Mouse (Mus musculus): ENCODE results near the gene Mettl17. TPM values are rescaled to one million over a fixed set of nuclear protein-coding genes. Genes with fewer than 3 reads are reported as not detected.

Mettl17 gene
- polyA plus RNA-seq, 1 experiment from 2014 or later = 76.0 TPM

DNA sequence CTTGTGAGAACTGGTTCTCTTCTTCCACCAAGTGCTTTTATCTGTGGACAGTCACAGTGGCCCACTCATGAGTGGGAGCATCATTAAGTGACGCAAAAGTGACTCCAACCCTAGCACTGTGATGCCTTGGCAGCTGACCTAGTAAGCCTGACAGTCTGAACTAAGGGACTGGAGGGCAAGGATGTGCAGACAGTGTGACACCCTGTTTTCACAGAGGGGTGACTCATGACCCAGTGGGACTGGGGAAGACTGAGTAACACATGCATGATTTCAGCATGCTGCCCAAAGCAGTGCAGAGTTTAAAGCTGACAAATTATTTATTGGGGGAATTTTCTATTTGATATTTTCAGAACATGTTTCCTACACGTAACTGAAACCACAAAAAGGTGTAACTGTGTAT lies 13.9 kb upstream of the Mettl17 start:
- Histone ChIP-seq H3K9me3 (ENCODE audit: control insufficient read depth, low read length) (no peaks in the 10 kb centered on the region), H3K36me3 (replicated peaks; ENCODE audit: control insufficient read depth, insufficient read depth) (no peaks in the 10 kb centered on the region), H3K4me3 (replicated peaks; ENCODE audit: low read length) (no peak overlapping the region), H3K4me1 (replicated peaks; ENCODE audit: control insufficient read depth, insufficient read depth, low read length) (no peaks in the 10 kb centered on the region), H3K4me2 (replicated peaks) (no peak overlapping the region), H3K9ac (no peak overlapping the region), H3K27ac (no peak overlapping the region), H3K27me3 (ENCODE audit: control insufficient read depth, insufficient read depth, low read length) (no peaks in the 10 kb centered on the region)
- WGBS = 79% methylated on average over 2 of the region's 2 CpGs
- ATAC-seq (ENCODE audit: low FRiP score) = no peak
- no peak for DNase-seq (ENCODE audit: low spot score)

DNA sequence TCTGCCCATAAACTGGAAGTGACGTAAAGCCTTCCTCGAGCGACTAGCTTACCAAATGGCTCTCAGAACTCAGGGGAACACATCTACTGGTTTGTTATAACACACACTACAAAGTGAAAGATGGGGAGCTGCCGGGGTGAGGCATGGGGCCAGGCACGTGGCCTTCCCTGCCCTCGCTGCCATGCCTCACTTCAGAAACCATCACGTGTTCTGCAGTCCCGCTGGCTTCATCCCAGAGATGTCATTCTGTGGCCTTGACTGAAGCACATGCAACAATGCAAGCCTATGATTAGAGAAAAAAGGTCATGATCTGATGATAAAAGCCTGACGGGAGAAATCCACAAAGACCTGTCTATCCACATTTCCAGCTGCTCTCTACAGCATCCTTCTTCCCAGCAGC lies 12.9 kb upstream of the Mettl17 start:
- Histone ChIP-seq H3K27me3 (ENCODE audit: control insufficient read depth, insufficient read depth, low read length) (no peaks in the 10 kb centered on the region), H3K4me1 (replicated peaks; ENCODE audit: control insufficient read depth, insufficient read depth, low read length) (no peaks in the 10 kb centered on the region), H3K9ac (no peak overlapping the region), H3K27ac (no peak overlapping the region), H3K4me3 (replicated peaks; ENCODE audit: low read length) (no peak overlapping the region), H3K36me3 (replicated peaks; ENCODE audit: control insufficient read depth, insufficient read depth) (no peaks in the 10 kb centered on the region), H3K4me2 (replicated peaks) (no peak overlapping the region), H3K9me3 (ENCODE audit: control insufficient read depth, low read length) (no peaks in the 10 kb centered on the region)
- ATAC-seq (ENCODE audit: low FRiP score) (no peak), DNase-seq (ENCODE audit: low spot score) (no peak)
- WGBS = 77% methylated on average over 9 of the region's 9 CpGs

DNA sequence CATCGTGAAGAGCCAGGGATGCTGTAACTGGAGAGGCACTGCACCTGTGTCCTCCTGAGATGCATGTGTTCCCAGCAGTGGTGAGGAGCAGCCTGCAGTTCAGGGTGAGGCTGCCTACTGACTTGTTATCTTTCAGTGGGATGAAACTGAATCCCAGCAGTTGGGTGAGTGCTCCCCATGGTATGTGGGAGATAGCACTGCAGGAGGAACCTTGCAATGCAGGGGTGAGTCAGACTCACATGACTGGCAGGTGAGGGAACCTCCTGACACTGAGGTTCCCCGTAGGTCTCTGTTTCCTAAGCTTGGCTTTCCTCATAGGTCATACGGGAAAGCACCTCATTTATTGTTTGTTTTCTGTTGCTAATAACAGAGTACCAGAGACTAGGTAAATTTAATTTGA lies 7.1 kb upstream of the Mettl17 start:
- DNase-seq (ENCODE audit: low spot score) (no peak), ATAC-seq (ENCODE audit: low FRiP score) (no peak)
- 86% methylated on average over 3 of the region's 3 CpGs for WGBS
- Histone ChIP-seq H3K36me3 (replicated peaks; ENCODE audit: control insufficient read depth, insufficient read depth) (no peaks in the 10 kb centered on the region), H3K27ac (no peak overlapping the region), H3K4me2 (replicated peaks) (no peak overlapping the region), H3K9me3 (ENCODE audit: control insufficient read depth, low read length) (no peaks in the 10 kb centered on the region), H3K4me1 (replicated peaks; ENCODE audit: control insufficient read depth, insufficient read depth, low read length) (no peaks in the 10 kb centered on the region), H3K9ac (no peak overlapping the region), H3K27me3 (ENCODE audit: control insufficient read depth, insufficient read depth, low read length) (no peaks in the 10 kb centered on the region), H3K4me3 (replicated peaks; ENCODE audit: low read length) (no peak overlapping the region)

GRCm38 (mm10) chr14:51883527-51884030 lies 1.1 kb upstream of the Mettl17 start:
- no peaks in the 10 kb centered on the region for H3K9me3 ChIP-seq (ENCODE audit: control insufficient read depth, low read length)
- WGBS = under 1% methylated on average over 4 of the region's 4 CpGs

GRCm38 (mm10) chr14:51884031-51884544 lies 554 bp upstream of the Mettl17 start:
- DNase-seq (ENCODE audit: low spot score) (peak; percentile 58), ATAC-seq (ENCODE audit: low FRiP score) (peak; percentile 6; the same call in 1 of the 2 replicates)
- Histone ChIP-seq H3K4me1 (replicated peaks; ENCODE audit: control insufficient read depth, insufficient read depth, low read length) (peaks cover 10% of the 10 kb centered on the region), H3K27me3 (ENCODE audit: control insufficient read depth, insufficient read depth, low read length) (no peaks in the 10 kb centered on the region), H3K27ac (peak overlapping the region; percentile 75), H3K36me3 (replicated peaks; ENCODE audit: control insufficient read depth, insufficient read depth) (peaks cover 27% of the 10 kb centered on the region), H3K9me3 (ENCODE audit: control insufficient read depth, low read length) (no peaks in the 10 kb centered on the region), H3K4me3 (replicated peaks; ENCODE audit: low read length) (peak overlapping the region; percentile 73), H3K4me2 (replicated peaks) (peak overlapping the region; percentile 75), H3K9ac (peak overlapping the region; percentile 38)
- 1% methylated on average over 14 of the region's 14 CpGs for WGBS

More at GRCm38 (mm10) chr14:51883527-51884030, 1.1 kb upstream of the Mettl17 start:
- Histone ChIP-seq H3K9ac (peak overlapping the region; percentile 38), H3K4me1 (replicated peaks; ENCODE audit: control insufficient read depth, insufficient read depth, low read length) (peaks cover 10% of the 10 kb centered on the region), H3K4me3 (replicated peaks; ENCODE audit: low read length) (peak overlapping the region; percentile 73), H3K4me2 (replicated peaks) (peak overlapping the region; percentile 75), H3K27ac (peak overlapping the region; percentile 75), H3K27me3 (ENCODE audit: control insufficient read depth, insufficient read depth, low read length) (no peaks in the 10 kb centered on the region), H3K36me3 (replicated peaks; ENCODE audit: control insufficient read depth, insufficient read depth) (peaks cover 22% of the 10 kb centered on the region)
- peak; percentile 71 for DNase-seq (ENCODE audit: low spot score)
- peak; percentile 22; the same call in 1 of the 2 replicates for ATAC-seq (ENCODE audit: low FRiP score)

- ATAC-seq (ENCODE audit: low FRiP score) (no peak), DNase-seq (ENCODE audit: low spot score) (no peak)
- Histone ChIP-seq H3K9me3 (ENCODE audit: control insufficient read depth, low read length) (no peaks in the 10 kb centered on the region), H3K4me3 (replicated peaks; ENCODE audit: low read length) (peak overlapping the region; percentile 73; the same call in 1 of the 2 replicates), H3K4me1 (replicated peaks; ENCODE audit: control insufficient read depth, insufficient read depth, low read length) (peaks cover 10% of the 10 kb centered on the region), H3K27me3 (ENCODE audit: control insufficient read depth, insufficient read depth, low read length) (no peaks in the 10 kb centered on the region), H3K4me2 (replicated peaks) (peak overlapping the region; percentile 75), H3K36me3 (replicated peaks; ENCODE audit: control insufficient read depth, insufficient read depth) (peaks cover 46% of the 10 kb centered on the region), H3K9ac (peak overlapping the region; percentile 82; the same call in 1 of the 2 replicates), H3K27ac (no peak overlapping the region)
- WGBS = 47% methylated on average over 6 of the region's 6 CpGs
These were observed 1.4 kb downstream of the Mettl17 start for GRCm38 (mm10) chr14:51886051-51886450.

DNA sequence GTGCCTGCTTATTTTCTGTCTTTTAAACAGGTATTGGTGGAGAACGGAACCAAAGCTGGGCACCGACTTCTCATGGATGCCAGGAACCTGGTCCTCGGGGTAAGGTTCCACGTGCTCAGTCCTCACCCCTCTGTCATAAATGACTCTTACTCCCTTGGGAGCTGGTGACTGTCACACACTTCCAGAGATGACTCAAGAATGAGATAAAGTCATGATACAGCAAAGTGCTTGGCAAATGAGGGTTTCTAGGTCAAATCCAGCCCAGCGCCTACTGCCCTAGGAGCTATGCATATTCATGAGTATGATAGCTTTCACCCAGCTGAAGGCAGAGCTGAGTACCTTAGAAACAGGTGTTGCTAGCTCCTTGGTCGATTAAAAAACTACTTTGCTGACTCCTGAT lies 5.2 kb downstream of the Mettl17 start:
- no peak for ATAC-seq (ENCODE audit: low FRiP score)
- WGBS = 85% methylated on average over 6 of the region's 6 CpGs
- Histone ChIP-seq H3K4me2 (replicated peaks) (no peak overlapping the region), H3K27me3 (ENCODE audit: control insufficient read depth, insufficient read depth, low read length) (no peaks in the 10 kb centered on the region), H3K36me3 (replicated peaks; ENCODE audit: control insufficient read depth, insufficient read depth) (peaks cover 80% of the 10 kb centered on the region), H3K9me3 (ENCODE audit: control insufficient read depth, low read length) (no peaks in the 10 kb centered on the region), H3K9ac (no peak overlapping the region), H3K4me3 (replicated peaks; ENCODE audit: low read length) (no peak overlapping the region), H3K27ac (no peak overlapping the region), H3K4me1 (replicated peaks; ENCODE audit: control insufficient read depth, insufficient read depth, low read length) (peaks cover 10% of the 10 kb centered on the region)
- DNase-seq (ENCODE audit: low spot score) = no peak

DNA sequence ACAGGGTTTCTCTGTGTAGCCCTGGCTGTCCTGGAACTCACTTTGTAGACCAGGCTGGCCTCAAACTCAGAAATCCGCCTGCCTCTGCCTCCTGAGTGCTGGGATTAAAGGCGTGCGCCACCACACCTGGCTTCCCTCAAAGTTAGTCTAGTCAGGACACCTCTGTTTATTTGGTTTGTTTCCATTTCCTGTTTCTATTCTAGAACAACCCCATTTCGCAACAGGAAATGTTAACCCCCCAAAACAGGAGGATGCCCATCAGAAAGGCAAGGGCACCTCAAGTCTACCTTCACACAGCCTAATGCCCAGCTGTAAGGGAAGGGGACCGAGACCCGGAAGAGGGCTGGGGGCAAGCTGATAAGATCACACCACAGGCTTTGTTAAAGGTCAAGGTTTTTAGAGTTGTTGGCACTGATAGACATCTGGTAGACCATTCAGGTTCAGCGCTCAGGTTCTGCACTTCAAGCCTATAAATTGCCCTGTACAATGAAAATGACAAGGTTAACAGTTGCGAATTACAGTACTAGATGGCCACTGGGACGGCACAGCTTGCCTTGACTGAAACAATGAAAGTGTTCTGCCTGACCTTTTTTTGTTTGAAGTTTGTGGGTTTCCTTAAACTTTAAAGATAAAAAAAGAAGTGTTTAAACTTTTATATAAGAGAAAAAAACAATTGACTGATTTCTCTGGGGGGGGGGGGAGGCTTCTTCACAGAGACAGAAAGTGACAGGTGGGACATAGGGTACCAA lies 7.7 kb downstream of the Mettl17 start, which contains the start of gene Slc39a2:
TSS of gene Slc39a2 (plus strand) at position 699 of the 749 bp plus-strand sequence.
- DNase-seq (ENCODE audit: low spot score) (no peak), ATAC-seq (ENCODE audit: low FRiP score) (no peak)
- H3K27me3 ChIP-seq (ENCODE audit: control insufficient read depth, insufficient read depth, low read length) = no peaks in the 10 kb centered on the region
- H3K9me3 ChIP-seq (ENCODE audit: control insufficient read depth, low read length) = no peaks in the 10 kb centered on the region
- H3K36me3 ChIP-seq (replicated peaks; ENCODE audit: control insufficient read depth, insufficient read depth) = peaks cover 88% of the 10 kb centered on the region
- H3K9ac ChIP-seq = no peak within 1 kb of the TSS
- 93% methylated on average over 9 of the region's 9 CpGs for WGBS
- no peak within 1 kb of the TSS for H3K4me3 ChIP-seq (replicated peaks; ENCODE audit: low read length)
- no peak within 1 kb of the TSS for H3K27ac ChIP-seq
- no peak within 1 kb of the TSS for H3K4me2 ChIP-seq (replicated peaks)
- H3K4me1 ChIP-seq (replicated peaks; ENCODE audit: control insufficient read depth, insufficient read depth, low read length) = no peaks in the 10 kb centered on the region

- ATAC-seq (ENCODE audit: low FRiP score) (0 out of 2 replicates have a peak, but pooled peaks have one; percentile 22), DNase-seq (ENCODE audit: low spot score) (no peak)
- no peak overlapping the region for H3K4me2 ChIP-seq (replicated peaks)
- H3K27me3 ChIP-seq (ENCODE audit: control insufficient read depth, insufficient read depth, low read length) = no peaks in the 10 kb centered on the region
- no peak overlapping the region for H3K4me3 ChIP-seq (replicated peaks; ENCODE audit: low read length)
- no peak overlapping the region for H3K27ac ChIP-seq
- no peaks in the 10 kb centered on the region for H3K4me1 ChIP-seq (replicated peaks; ENCODE audit: control insufficient read depth, insufficient read depth, low read length)
- H3K9me3 ChIP-seq (ENCODE audit: control insufficient read depth, low read length) = no peaks in the 10 kb centered on the region
- H3K36me3 ChIP-seq (replicated peaks; ENCODE audit: control insufficient read depth, insufficient read depth) = peaks cover 80% of the 10 kb centered on the region
- H3K9ac ChIP-seq = no peak overlapping the region
- WGBS = 33% methylated on average over 10 of the region's 10 CpGs
These were observed 8.6 kb downstream of the Mettl17 start for GRCm38 (mm10) chr14:51893094-51893794.
